Mouse (Mus musculus) MEL (cell line): Measurements from ENCODE around the gene Sec24d. TPM values are rescaled to one million over a fixed set of nuclear protein-coding genes. Genes with fewer than 3 reads are reported as not detected.

Experiments used
- DNase-seq: peaks from one replicate; pipeline ENCODE4 v3.0.0; 2011; ENCODE audit warnings: low read depth, low spot score
- H3K27ac ChIP-seq: 2 replicates; pipeline ENCODE4 v1.5.1; 2012; ENCODE audit warnings: low read depth, mild to moderate bottlenecking, control low read depth, low read length, moderate library complexity; ENCODE audit not compliant: control insufficient read depth
- H3K27me3 ChIP-seq, 2 experiments: fragments of 150-350 bp in 1 of 2; sonication (generic) in 1 of 2; 2 replicates each; pipeline ENCODE4 v1.6.1; 2012; ENCODE audit warnings: low read length in 2 of 2, mild to moderate bottlenecking in 2 of 2, improper control_type of control experiment in 1 of 2, moderate library complexity in 1 of 2; ENCODE audit not compliant: insufficient read depth in 2 of 2, control insufficient read depth in 1 of 2
- H3K36me3 ChIP-seq, 2 experiments: 2 replicates each; pipeline ENCODE4 v1.6.1; 2012 to 2014; ENCODE audit warnings: low read length in 2 of 2, improper control_type of control experiment in 1 of 2, inconsistent platforms in 1 of 2, mild to moderate bottlenecking in 1 of 2; ENCODE audit not compliant: insufficient read depth in 2 of 2, control insufficient read depth in 1 of 2
- H3K4me1 ChIP-seq, 2 experiments: fragments of 150-350 bp in 1 of 2; sonication (generic) in 1 of 2; 2 replicates each; pipeline ENCODE4 v1.6.1; 2012; ENCODE audit warnings: low read length in 2 of 2, improper control_type of control experiment in 1 of 2, mild to moderate bottlenecking in 1 of 2; ENCODE audit not compliant: insufficient read depth in 2 of 2, control insufficient read depth in 1 of 2
- H3K4me3 ChIP-seq, 2 experiments: fragments of 150-350 bp in 1 of 2; sonication (generic) in 1 of 2; 2 replicates each; pipeline ENCODE4 v1.5.1; 2012; ENCODE audit warnings: low read depth in 2 of 2, low read length in 2 of 2, mild to moderate bottlenecking in 2 of 2, moderate library complexity in 2 of 2, control low read depth in 1 of 2, improper control_type of control experiment in 1 of 2; ENCODE audit not compliant: control insufficient read depth in 1 of 2, insufficient read depth in 1 of 2
- H3K79me2 ChIP-seq: 2 replicates; pipeline ENCODE4 v1.6.1; 2012; ENCODE audit warnings: mild to moderate bottlenecking, low read length, moderate library complexity; ENCODE audit not compliant: control insufficient read depth, poor library complexity, insufficient read depth
- H3K9ac ChIP-seq: 2 replicates; pipeline ENCODE4 v1.6.1; 2012; ENCODE audit warnings: low read depth, mild to moderate bottlenecking, control low read depth, low read length, moderate library complexity; ENCODE audit not compliant: control insufficient read depth, poor library complexity, severe bottlenecking
- H3K9me3 ChIP-seq: fragments of 150-350 bp; sonication (generic); replicated peaks from 2 replicates; pipeline ENCODE4 v1.6.1; 2012; ENCODE audit warnings: mild to moderate bottlenecking, low read length, improper control_type of control experiment, moderate library complexity; ENCODE audit not compliant: insufficient read depth
- CHD2 ChIP-seq: IDR thresholded peaks from 2 replicates; pipeline ENCODE4 v1.6.1; 2011; ENCODE audit warnings: low read length, improper control_type of control experiment
- CTCF ChIP-seq, 3 experiments: IDR thresholded peaks in 2 of 3; conservative IDR thresholded peaks in 1 of 3; 2 replicates each; pipeline ENCODE4 v1.5.1; 2011 to 2012; ENCODE audit warnings: low read length in 3 of 3, low read depth in 2 of 3, mild to moderate bottlenecking in 2 of 3, improper control_type of control experiment in 1 of 3, inconsistent platforms in 1 of 3, mixed read lengths in 1 of 3, moderate library complexity in 1 of 3; ENCODE audit not compliant: control insufficient read depth in 1 of 3, insufficient read depth in 1 of 3, poor library complexity in 1 of 3, severe bottlenecking in 1 of 3
- GABPA ChIP-seq: IDR thresholded peaks from 2 replicates; pipeline ENCODE4 v1.6.1; 2012; ENCODE audit warnings: low read depth, mild to moderate bottlenecking, inconsistent platforms, low read length, improper control_type of control experiment, moderate library complexity
- HCFC1 ChIP-seq: IDR thresholded peaks from 2 replicates; pipeline ENCODE4 v1.6.1; 2012; ENCODE audit warnings: low read depth, mild to moderate bottlenecking, inconsistent platforms, low read length, improper control_type of control experiment, moderate library complexity
- JUND ChIP-seq: IDR thresholded peaks from 2 replicates; pipeline ENCODE4 v1.6.1; 2011; ENCODE audit warnings: low read depth, mild to moderate bottlenecking, improper control_type of control experiment, low read length
- KAT2A ChIP-seq: conservative IDR thresholded peaks from 2 replicates; pipeline ENCODE4 v1.6.1; 2012; ENCODE audit warnings: low read depth, low read length, improper control_type of control experiment, inconsistent platforms
- MAFK ChIP-seq: IDR thresholded peaks from 2 replicates; pipeline ENCODE4 v1.6.1; 2011; ENCODE audit warnings: low read depth, mild to moderate bottlenecking, low read length, improper control_type of control experiment, borderline replicate concordance
- MAX ChIP-seq: IDR thresholded peaks from 2 replicates; pipeline ENCODE4 v1.6.1; 2011; ENCODE audit warnings: low read length, improper control_type of control experiment
- MAZ ChIP-seq: IDR thresholded peaks from 2 replicates; pipeline ENCODE4 v1.6.1; 2012; ENCODE audit warnings: low read depth, mild to moderate bottlenecking, inconsistent platforms, low read length, improper control_type of control experiment
- MEF2A ChIP-seq: IDR thresholded peaks from 2 replicates; pipeline ENCODE4 v1.6.1; 2014; ENCODE audit warnings: low read depth, mild to moderate bottlenecking, inconsistent platforms, low read length, improper control_type of control experiment; ENCODE audit not compliant: poor library complexity, insufficient replicate concordance, severe bottlenecking; ENCODE audit errors: extremely low read depth
- MXI1 ChIP-seq: IDR thresholded peaks from 2 replicates; pipeline ENCODE4 v1.6.1; 2011; ENCODE audit warnings: mild to moderate bottlenecking, low read depth, low read length, improper control_type of control experiment
- MYB ChIP-seq: IDR thresholded peaks from 2 replicates; pipeline ENCODE4 v1.6.1; 2011; ENCODE audit warnings: mild to moderate bottlenecking, low read depth, low read length, improper control_type of control experiment
- MYC ChIP-seq: IDR thresholded peaks from 2 replicates; pipeline ENCODE4 v1.6.1; 2011; ENCODE audit warnings: low read depth, mild to moderate bottlenecking, low read length, improper control_type of control experiment, moderate library complexity
- POLR2AphosphoS2 ChIP-seq: IDR thresholded peaks from 2 replicates; pipeline ENCODE4 v1.6.1; 2011; ENCODE audit warnings: low read length, improper control_type of control experiment
- RAD21 ChIP-seq: IDR thresholded peaks from 2 replicates; pipeline ENCODE4 v1.6.1; 2011; ENCODE audit warnings: mild to moderate bottlenecking, low read depth, low read length, improper control_type of control experiment
- SIN3A ChIP-seq: IDR thresholded peaks from 2 replicates; pipeline ENCODE4 v1.6.1; 2012; ENCODE audit warnings: low read length, improper control_type of control experiment, inconsistent platforms
- SMC3 ChIP-seq: IDR thresholded peaks from 2 replicates; pipeline ENCODE4 v1.6.1; 2011; ENCODE audit warnings: low read depth, low read length, improper control_type of control experiment
- TBP ChIP-seq: IDR thresholded peaks from 2 replicates; pipeline ENCODE4 v1.8.0; 2011; ENCODE audit warnings: low read depth, low read length, improper control_type of control experiment
- USF2 ChIP-seq, 2 experiments: IDR thresholded peaks; 2 replicates each; pipeline ENCODE4 v1.6.1; 2011 to 2012; ENCODE audit warnings: improper control_type of control experiment in 2 of 2, low read length in 2 of 2, borderline replicate concordance in 1 of 2, inconsistent platforms in 1 of 2, low read depth in 1 of 2, mild to moderate bottlenecking in 1 of 2; ENCODE audit not compliant: insufficient read depth in 1 of 2
- ZC3H11A ChIP-seq: IDR thresholded peaks from 2 replicates; pipeline ENCODE4 v1.6.1; 2012; ENCODE audit warnings: low read depth, mild to moderate bottlenecking, inconsistent platforms, low read length, improper control_type of control experiment
- ZNF384 ChIP-seq: IDR thresholded peaks from 2 replicates; pipeline ENCODE4 v1.6.1; 2012; ENCODE audit warnings: low read depth, mild to moderate bottlenecking, inconsistent platforms, low read length, improper control_type of control experiment
- polyA plus RNA-seq, 2 experiments: library from polyadenylated mRNA; stranded (reverse) in 1 of 2; unstranded in 1 of 2; fragments of >175 nt in 1 of 2; fragments of >200 nt in 1 of 2; gene quantifications; 2 replicates each; pipeline versions ENCODE4 v1.2.1 to v1.2.4; 2012; ENCODE audit warnings: low replicate concordance in 2 of 2, low read depth in 1 of 2; ENCODE audit not compliant: insufficient read length in 2 of 2, insufficient read depth in 1 of 2, missing spikeins in 1 of 2
- total RNA-seq: library from RNA; depleted of rRNA; stranded (reverse); fragments of 300-350 nt; gene quantifications from 2 replicates; pipeline ENCODE4 v1.2.3, GENCODE M21; 2012

Sec24d gene
- total and polyA plus RNA-seq, 3 experiments, result 10.3 to 23.9 TPM; not detected in 1

- Histone ChIP-seq H3K9ac (no peak overlapping the region), H3K4me1 (no peaks in the 10 kb centered on the region), H3K36me3 (no peaks in the 10 kb centered on the region), H3K27me3 (no peaks in the 10 kb centered on the region), H3K79me2 (no peaks in the 10 kb centered on the region), H3K27ac (no peak overlapping the region), H3K9me3 (no peaks in the 10 kb centered on the region), H3K4me3 (no peak overlapping the region)
- DNase-seq, result no peak
- TF ChIP-seq KAT2A (no peak), TBP (no peak), JUND (no peak), MYB (no peak), MAZ (no peak), RAD21 (no peak), SIN3A (no peak), POLR2AphosphoS2 (no peak), ZNF384 (no peak), GABPA (no peak), MAFK (no peak), MYC (no peak), USF2 (IDR thresholded peaks at IDR 0.05; ENCODE audit: borderline replicate concordance in 1 of 2, insufficient read depth in 1 of 2, low read depth in 1 of 2, low read length in 2 of 2) (no peak), HCFC1 (no peak)
Measured at GRCm38 (mm10) chr3:123291670-123292069, 24.4 kb downstream of the Sec24d start.

- Histone ChIP-seq H3K9ac (no peak overlapping the region), H3K9me3 (no peaks in the 10 kb centered on the region), H3K36me3 (no peaks in the 10 kb centered on the region; a peak in 1 of 4 replicates), H3K27ac (no peak overlapping the region), H3K27me3 (no peaks in the 10 kb centered on the region), H3K79me2 (no peaks in the 10 kb centered on the region), H3K4me1 (no peaks in the 10 kb centered on the region)
- DNase-seq, result no peak
- no peak for TF ChIP-seq CHD2
- no peak for TF ChIP-seq ZC3H11A
- TF ChIP-seq JUND, result no peak
- no peak for TF ChIP-seq ZNF384
- no peak for TF ChIP-seq MEF2A
- TF ChIP-seq CTCF (IDR thresholded peaks at IDR 0.05 in 2 of 3, conservative IDR thresholded peaks at IDR 0.05 in 1 of 3; ENCODE audit: control insufficient read depth in 1 of 3, insufficient read depth in 1 of 3, low read depth in 2 of 3, low read length in 3 of 3, poor library complexity in 1 of 3, severe bottlenecking in 1 of 3), result no peak
- TF ChIP-seq MAX, result no peak
- TF ChIP-seq SMC3, result no peak
- TF ChIP-seq SIN3A, result no peak
- TF ChIP-seq MXI1, result no peak
- TF ChIP-seq, all 39 proteins: peak for 0
- no peak overlapping the region for H3K4me3 ChIP-seq
Measured at GRCm38 (mm10) chr3:123296654-123297053, 29.4 kb downstream of the Sec24d start.
